Mouse (Mus musculus): ENCODE measurements around the gene Pde3a. TPM values are rescaled to one million over a fixed set of nuclear protein-coding genes. Genes with fewer than 3 reads are reported as not detected.

The Pde3a gene
- polyA plus RNA-seq, 1 experiment from 2014 or later = 6.0 TPM

GRCm38 (mm10) chr6:141348542-141348941, 99.5 kb downstream of the Pde3a start:
- H3K4me2 ChIP-seq = no peak overlapping the region
- no peak overlapping the region for H3K4me3 ChIP-seq (ENCODE audit: low read depth, low read length)
- H3K27me3 ChIP-seq (replicated peaks; ENCODE audit: control insufficient read depth, insufficient read depth, low read length) = no peaks in the 10 kb centered on the region
- H3K27ac ChIP-seq (ENCODE audit: low read depth, low read length) = no peak overlapping the region
- ATAC-seq (replicated peaks; ENCODE audit: low FRiP score) = no peak
- WGBS = 85% methylated on average over 9 of the region's 9 CpGs
- DNase-seq (ENCODE audit: low spot score) = no peak
- H3K36me3 ChIP-seq (ENCODE audit: control insufficient read depth, insufficient read depth, low read length) = no peaks in the 10 kb centered on the region
- H3K9me3 ChIP-seq (ENCODE audit: control insufficient read depth, low read length) = no peaks in the 10 kb centered on the region
- H3K4me1 ChIP-seq (replicated peaks; ENCODE audit: control insufficient read depth, insufficient read depth, low read length) = no peaks in the 10 kb centered on the region
- H3K9ac ChIP-seq (ENCODE audit: low read depth, low read length) = no peak overlapping the region

- H3K4me2 ChIP-seq = no peak overlapping the region
- DNase-seq (ENCODE audit: low spot score) = no peak
- H3K27ac ChIP-seq (ENCODE audit: low read depth, low read length) = no peak overlapping the region
- H3K4me1 ChIP-seq (replicated peaks; ENCODE audit: control insufficient read depth, insufficient read depth, low read length) = no peaks in the 10 kb centered on the region
- H3K9me3 ChIP-seq (ENCODE audit: control insufficient read depth, low read length) = no peaks in the 10 kb centered on the region
- no peak for ATAC-seq (replicated peaks; ENCODE audit: low FRiP score)
- no peaks in the 10 kb centered on the region for H3K36me3 ChIP-seq (ENCODE audit: control insufficient read depth, insufficient read depth, low read length)
- H3K27me3 ChIP-seq (replicated peaks; ENCODE audit: control insufficient read depth, insufficient read depth, low read length) = no peaks in the 10 kb centered on the region
- H3K4me3 ChIP-seq (ENCODE audit: low read depth, low read length) = no peak overlapping the region
- H3K9ac ChIP-seq (ENCODE audit: low read depth, low read length) = no peak overlapping the region
- WGBS = 89% methylated on average over 5 of the region's 5 CpGs
Measured at GRCm38 (mm10) chr6:141350261-141350660, 101.2 kb downstream of the Pde3a start.

DNA sequence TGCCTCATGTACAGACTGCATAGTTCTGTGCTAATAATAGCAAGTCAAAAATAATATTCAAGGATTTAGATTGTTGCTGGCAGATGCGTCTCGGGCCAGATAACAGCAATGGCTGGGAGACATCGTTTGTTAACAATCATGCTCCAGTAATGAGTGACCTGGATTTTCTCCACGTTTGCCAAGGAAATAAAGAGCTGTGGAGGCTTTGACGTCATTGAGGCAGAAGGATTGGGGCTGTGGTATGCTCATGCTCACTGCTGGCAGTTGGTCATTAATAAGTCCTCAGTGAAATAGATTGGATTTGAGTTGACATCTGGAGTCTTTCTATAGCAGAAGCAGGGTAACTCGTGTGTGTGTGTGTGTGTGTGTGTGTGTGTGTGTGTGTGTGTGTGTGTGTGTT, 103.2 kb downstream of the Pde3a start:
- no peak for DNase-seq (ENCODE audit: low spot score)
- H3K27ac ChIP-seq (ENCODE audit: low read depth, low read length) = no peak overlapping the region
- 54% methylated on average over 6 of the region's 6 CpGs for WGBS

DNA sequence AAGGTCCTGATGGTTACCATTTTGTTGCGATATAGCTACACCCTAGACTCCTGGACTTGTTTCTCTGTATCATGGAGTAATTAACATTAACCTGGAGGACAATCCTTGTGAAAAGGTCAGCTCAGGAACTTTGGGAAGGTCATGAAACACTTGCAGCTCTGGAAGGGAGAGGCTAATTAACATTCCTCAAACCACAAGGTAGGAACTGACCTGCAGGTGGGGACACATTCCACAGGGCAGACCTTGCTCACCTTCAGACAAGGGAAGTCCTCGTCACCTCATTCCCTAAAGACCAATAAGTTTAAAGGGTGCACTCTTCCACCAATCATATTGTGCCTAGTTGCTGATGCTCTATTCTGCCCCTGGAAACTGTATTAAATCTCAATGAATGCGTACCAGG, 114.6 kb downstream of the Pde3a start:
- Histone ChIP-seq H3K27ac (ENCODE audit: low read depth, low read length) (no peak overlapping the region), H3K4me3 (ENCODE audit: low read depth, low read length) (no peak overlapping the region), H3K9ac (ENCODE audit: low read depth, low read length) (no peak overlapping the region), H3K36me3 (ENCODE audit: control insufficient read depth, insufficient read depth, low read length) (no peaks in the 10 kb centered on the region), H3K9me3 (ENCODE audit: control insufficient read depth, low read length) (no peaks in the 10 kb centered on the region), H3K27me3 (replicated peaks; ENCODE audit: control insufficient read depth, insufficient read depth, low read length) (no peaks in the 10 kb centered on the region), H3K4me1 (replicated peaks; ENCODE audit: control insufficient read depth, insufficient read depth, low read length) (no peaks in the 10 kb centered on the region), H3K4me2 (no peak overlapping the region)
- 80% methylated on average over 3 of the region's 3 CpGs for WGBS
- no peak for DNase-seq (ENCODE audit: low spot score)
- no peak for ATAC-seq (replicated peaks; ENCODE audit: low FRiP score)

More for the DNA sequence above, 103.2 kb downstream of the Pde3a start:
- Histone ChIP-seq H3K27me3 (replicated peaks; ENCODE audit: control insufficient read depth, insufficient read depth, low read length) (no peaks in the 10 kb centered on the region), H3K36me3 (ENCODE audit: control insufficient read depth, insufficient read depth, low read length) (no peaks in the 10 kb centered on the region), H3K4me3 (ENCODE audit: low read depth, low read length) (no peak overlapping the region), H3K4me2 (no peak overlapping the region), H3K9ac (ENCODE audit: low read depth, low read length) (no peak overlapping the region), H3K9me3 (ENCODE audit: control insufficient read depth, low read length) (no peaks in the 10 kb centered on the region), H3K4me1 (replicated peaks; ENCODE audit: control insufficient read depth, insufficient read depth, low read length) (no peaks in the 10 kb centered on the region)
- ATAC-seq (replicated peaks; ENCODE audit: low FRiP score) = no peak

- H3K9ac ChIP-seq (ENCODE audit: low read depth, low read length) = no peak overlapping the region
- no peak overlapping the region for H3K27ac ChIP-seq (ENCODE audit: low read depth, low read length)
- ATAC-seq (replicated peaks; ENCODE audit: low FRiP score) = no peak
- no peaks in the 10 kb centered on the region for H3K4me1 ChIP-seq (replicated peaks; ENCODE audit: control insufficient read depth, insufficient read depth, low read length)
- 92% methylated on average over 5 of the region's 5 CpGs for WGBS
- DNase-seq (ENCODE audit: low spot score) = no peak
- no peaks in the 10 kb centered on the region for H3K27me3 ChIP-seq (replicated peaks; ENCODE audit: control insufficient read depth, insufficient read depth, low read length)
- H3K4me2 ChIP-seq = no peak overlapping the region
- no peak overlapping the region for H3K4me3 ChIP-seq (ENCODE audit: low read depth, low read length)
- no peaks in the 10 kb centered on the region for H3K9me3 ChIP-seq (ENCODE audit: control insufficient read depth, low read length)
- no peaks in the 10 kb centered on the region for H3K36me3 ChIP-seq (ENCODE audit: control insufficient read depth, insufficient read depth, low read length)
Measured at GRCm38 (mm10) chr6:141367037-141367436, 118.0 kb downstream of the Pde3a start.

DNA sequence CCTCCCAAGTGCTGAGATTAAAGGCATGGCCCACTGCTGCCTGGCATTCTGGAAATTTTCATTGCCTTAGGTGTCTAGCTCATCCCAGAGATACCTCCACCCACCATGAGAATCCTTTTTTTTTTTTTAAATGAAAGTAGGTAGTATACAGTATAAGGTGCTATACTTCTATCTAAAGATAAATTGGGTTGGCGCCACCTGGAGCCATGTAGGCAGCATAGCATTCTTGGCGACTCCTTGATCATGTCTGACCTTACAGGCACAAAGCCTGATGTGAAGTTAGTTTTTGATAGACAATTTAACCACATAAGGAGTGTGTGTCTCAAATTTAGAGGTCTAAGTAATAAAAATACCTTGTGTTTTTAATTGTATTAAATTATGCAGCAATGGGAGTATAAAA, 123.6 kb downstream of the Pde3a start:
- no peak overlapping the region for H3K4me3 ChIP-seq (ENCODE audit: low read depth, low read length)
- WGBS = 45% methylated on average over 2 of the region's 2 CpGs
- no peaks in the 10 kb centered on the region for H3K9me3 ChIP-seq (ENCODE audit: control insufficient read depth, low read length)
- no peak for DNase-seq (ENCODE audit: low spot score)
- no peaks in the 10 kb centered on the region for H3K4me1 ChIP-seq (replicated peaks; ENCODE audit: control insufficient read depth, insufficient read depth, low read length)
- H3K27me3 ChIP-seq (replicated peaks; ENCODE audit: control insufficient read depth, insufficient read depth, low read length) = no peaks in the 10 kb centered on the region
- no peak for ATAC-seq (replicated peaks; ENCODE audit: low FRiP score)
- H3K27ac ChIP-seq (ENCODE audit: low read depth, low read length) = no peak overlapping the region
- no peak overlapping the region for H3K9ac ChIP-seq (ENCODE audit: low read depth, low read length)
- no peak overlapping the region for H3K4me2 ChIP-seq
- no peaks in the 10 kb centered on the region for H3K36me3 ChIP-seq (ENCODE audit: control insufficient read depth, insufficient read depth, low read length)

- Histone ChIP-seq H3K9me3 (ENCODE audit: control insufficient read depth, low read length) (no peaks in the 10 kb centered on the region), H3K36me3 (ENCODE audit: control insufficient read depth, insufficient read depth, low read length) (no peaks in the 10 kb centered on the region), H3K27me3 (replicated peaks; ENCODE audit: control insufficient read depth, insufficient read depth, low read length) (no peaks in the 10 kb centered on the region), H3K4me1 (replicated peaks; ENCODE audit: control insufficient read depth, insufficient read depth, low read length) (no peaks in the 10 kb centered on the region), H3K4me2 (no peak overlapping the region), H3K4me3 (ENCODE audit: low read depth, low read length) (no peak overlapping the region), H3K9ac (ENCODE audit: low read depth, low read length) (no peak overlapping the region), H3K27ac (ENCODE audit: low read depth, low read length) (no peak overlapping the region)
- no peak for ATAC-seq (replicated peaks; ENCODE audit: low FRiP score)
- no peak for DNase-seq (ENCODE audit: low spot score)
- 56% methylated on average over 2 of the region's 2 CpGs for WGBS
Measured at GRCm38 (mm10) chr6:141374469-141375057, 125.5 kb downstream of the Pde3a start.

GRCm38 (mm10) chr6:141375155-141375554, 126.1 kb downstream of the Pde3a start:
- Histone ChIP-seq H3K36me3 (ENCODE audit: control insufficient read depth, insufficient read depth, low read length) (no peaks in the 10 kb centered on the region), H3K4me1 (replicated peaks; ENCODE audit: control insufficient read depth, insufficient read depth, low read length) (no peaks in the 10 kb centered on the region), H3K27ac (ENCODE audit: low read depth, low read length) (no peak overlapping the region), H3K4me2 (no peak overlapping the region), H3K4me3 (ENCODE audit: low read depth, low read length) (no peak overlapping the region), H3K27me3 (replicated peaks; ENCODE audit: control insufficient read depth, insufficient read depth, low read length) (no peaks in the 10 kb centered on the region), H3K9me3 (ENCODE audit: control insufficient read depth, low read length) (no peaks in the 10 kb centered on the region), H3K9ac (ENCODE audit: low read depth, low read length) (no peak overlapping the region)
- DNase-seq (ENCODE audit: low spot score) (no peak), ATAC-seq (replicated peaks; ENCODE audit: low FRiP score) (no peak)
- WGBS = 67% methylated on average over 4 of the region's 4 CpGs

- Histone ChIP-seq H3K27ac (ENCODE audit: low read depth, low read length) (no peak overlapping the region), H3K4me2 (peak overlapping the region; percentile 5; the same call in 1 of the 2 replicates), H3K4me1 (replicated peaks; ENCODE audit: control insufficient read depth, insufficient read depth, low read length) (no peaks in the 10 kb centered on the region), H3K36me3 (ENCODE audit: control insufficient read depth, insufficient read depth, low read length) (no peaks in the 10 kb centered on the region), H3K4me3 (ENCODE audit: low read depth, low read length) (no peak overlapping the region), H3K9ac (ENCODE audit: low read depth, low read length) (no peak overlapping the region), H3K27me3 (replicated peaks; ENCODE audit: control insufficient read depth, insufficient read depth, low read length) (no peaks in the 10 kb centered on the region), H3K9me3 (ENCODE audit: control insufficient read depth, low read length) (no peaks in the 10 kb centered on the region)
- ATAC-seq (replicated peaks; ENCODE audit: low FRiP score) = peak; percentile 5; the same call in 1 of the 2 replicates
- no peak for DNase-seq (ENCODE audit: low spot score)
- WGBS = 52% methylated on average over 12 of the region's 12 CpGs
Measured at GRCm38 (mm10) chr6:141380927-141381326, 131.9 kb downstream of the Pde3a start.
